Mouse (Mus musculus) neural tube, embryonic 15.5 days (tissue): ENCODE results near the gene Cfap46. TPM values are rescaled to one million over a fixed set of nuclear protein-coding genes. Genes with fewer than 3 reads are reported as not detected.

Experiments
- ATAC-seq: fragments of 200-750 bp; cut with Nextera tagmentation; 2 replicates; pipeline ENCODE4 v1.8.0; 2017; ENCODE audit warnings: mild to moderate bottlenecking, moderate TSS enrichment, moderate library complexity; ENCODE audit not compliant: low FRiP score
- H3K27ac ChIP-seq: fragments of 300-500 bp; sonication (generic); replicated peaks from 2 replicates; pipeline ENCODE4 v1.5.1; 2015; ENCODE audit warnings: mild to moderate bottlenecking, inconsistent platforms
- H3K27me3 ChIP-seq: fragments of 300-500 bp; sonication (generic); replicated peaks from 2 replicates; pipeline ENCODE4 v1.6.1; 2015; ENCODE audit warnings: inconsistent platforms
- H3K36me3 ChIP-seq: fragments of 300-500 bp; sonication (generic); 2 replicates; pipeline ENCODE4 v1.6.1; 2015; ENCODE audit warnings: inconsistent platforms
- H3K4me1 ChIP-seq: fragments of 300-500 bp; sonication (generic); 2 replicates; pipeline ENCODE4 v1.6.1; 2015; ENCODE audit warnings: inconsistent platforms
- H3K4me2 ChIP-seq: fragments of 300-500 bp; sonication (generic); 2 replicates; pipeline ENCODE4 v1.6.1; 2015; ENCODE audit warnings: inconsistent platforms, mild to moderate bottlenecking, moderate library complexity
- H3K4me3 ChIP-seq: fragments of 300-500 bp; sonication (generic); replicated peaks from 2 replicates; pipeline ENCODE4 v1.5.1; 2015; ENCODE audit warnings: mild to moderate bottlenecking, inconsistent platforms
- H3K9ac ChIP-seq: fragments of 300-500 bp; sonication (generic); replicated peaks from 2 replicates; pipeline ENCODE4 v1.6.1; 2015; ENCODE audit warnings: mild to moderate bottlenecking, inconsistent platforms
- H3K9me3 ChIP-seq: fragments of 300-500 bp; sonication (generic); replicated peaks from 2 replicates; pipeline ENCODE4 v1.6.1; 2016; ENCODE audit warnings: inconsistent platforms
- WGBS: fragments of 180-500 bp; shearing (Covaris S2); methylation state at CpG from one replicate; pipeline ENCODE4 v1.1.7; 2015; ENCODE audit warnings: mixed read lengths; 5-methylcytosine and 5-hydroxymethylcytosine counted together
- polyA plus RNA-seq: library from polyadenylated mRNA; unstranded; fragments of >200 nt; fragmentation: Nextera tagmentation; extraction: Ambion mirVana; gene quantifications from 2 replicates; pipeline ENCODE4 v1.2.1, GENCODE M21; 2015

The Cfap46 gene
- polyA plus RNA-seq, 1 experiment from 2014 or later: 3.2 TPM

DNA sequence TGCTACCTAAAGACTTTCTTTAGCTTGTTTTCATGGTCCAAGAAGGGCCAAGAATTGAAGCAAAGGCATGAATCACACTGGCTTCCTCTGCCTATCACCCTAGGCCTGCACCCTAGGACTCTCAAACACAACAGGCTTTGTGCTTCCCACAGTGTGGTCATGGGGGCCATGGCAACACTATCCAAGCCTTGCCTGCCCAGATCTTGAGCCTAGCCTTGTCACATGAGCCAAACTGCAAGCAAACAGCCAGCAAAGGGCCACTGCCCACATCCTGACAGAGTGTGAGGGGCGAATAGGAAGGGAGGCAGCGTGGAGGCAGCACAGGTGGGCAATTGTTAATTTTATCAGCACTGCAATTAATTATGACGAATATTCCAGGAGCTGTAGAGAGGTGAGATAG is 111.0 kb downstream of the Cfap46 start:
- Histone ChIP-seq H3K36me3 (no peaks in the 10 kb centered on the region), H3K9ac (no peak overlapping the region), H3K4me3 (no peak overlapping the region), H3K4me1 (no peaks in the 10 kb centered on the region), H3K4me2 (no peak overlapping the region), H3K27me3 (peaks cover 73% of the 10 kb centered on the region), H3K9me3 (no peaks in the 10 kb centered on the region), H3K27ac (no peak overlapping the region)
- 85% methylated on average over 3 of the region's 3 CpGs for WGBS
- ATAC-seq: no peak

DNA sequence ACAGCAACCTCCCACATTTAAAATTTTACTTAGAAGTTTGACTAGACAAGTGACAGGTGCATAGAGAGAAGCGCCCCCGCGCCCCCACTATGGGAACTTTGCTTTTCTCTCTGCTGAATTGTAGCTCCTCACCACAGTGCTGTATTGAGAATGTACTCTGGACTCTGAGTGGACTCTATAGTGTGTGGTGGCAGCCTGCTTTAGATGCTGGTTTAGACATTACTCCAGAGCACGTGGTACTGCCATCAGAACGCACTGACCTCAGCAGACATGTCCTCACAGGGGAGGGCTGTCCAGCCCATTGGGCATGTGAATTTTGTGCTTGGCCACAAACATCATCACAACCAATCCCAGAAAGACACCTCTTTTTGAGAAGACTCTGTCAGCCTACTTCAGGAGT is 112.8 kb downstream of the Cfap46 start:
- no peak overlapping the region for H3K4me2 ChIP-seq
- no peak for ATAC-seq

GRCm38 (mm10) chr7:139566533-139566932 is 117.1 kb downstream of the Cfap46 start:
- H3K27me3 ChIP-seq: peaks cover 28% of the 10 kb centered on the region
- no peak overlapping the region for H3K9ac ChIP-seq
- 51% methylated on average over 8 of the region's 8 CpGs for WGBS
- ATAC-seq: no peak
- H3K9me3 ChIP-seq: no peaks in the 10 kb centered on the region
- no peak overlapping the region for H3K4me3 ChIP-seq
- no peak overlapping the region for H3K27ac ChIP-seq
- H3K4me1 ChIP-seq: no peaks in the 10 kb centered on the region
- H3K4me2 ChIP-seq: no peak overlapping the region
- no peaks in the 10 kb centered on the region for H3K36me3 ChIP-seq

More for the DNA sequence above, 112.8 kb downstream of the Cfap46 start:
- WGBS: 96% methylated on average over 5 of the region's 5 CpGs
- no peaks in the 10 kb centered on the region for H3K4me1 ChIP-seq
- no peak overlapping the region for H3K27ac ChIP-seq
- H3K9me3 ChIP-seq: no peaks in the 10 kb centered on the region
- no peak overlapping the region for H3K9ac ChIP-seq
- H3K27me3 ChIP-seq: peaks cover 55% of the 10 kb centered on the region
- no peak overlapping the region for H3K4me3 ChIP-seq
- H3K36me3 ChIP-seq: no peaks in the 10 kb centered on the region

- Histone ChIP-seq H3K4me1 (no peaks in the 10 kb centered on the region), H3K27me3 (peaks cover 28% of the 10 kb centered on the region), H3K9ac (no peak overlapping the region), H3K36me3 (no peaks in the 10 kb centered on the region), H3K27ac (no peak overlapping the region), H3K4me2 (no peak overlapping the region), H3K4me3 (no peak overlapping the region), H3K9me3 (no peaks in the 10 kb centered on the region)
- no peak for ATAC-seq
- WGBS: 77% methylated on average over 6 of the region's 6 CpGs
Observed at GRCm38 (mm10) chr7:139565998-139566397, 117.6 kb downstream of the Cfap46 start.

DNA sequence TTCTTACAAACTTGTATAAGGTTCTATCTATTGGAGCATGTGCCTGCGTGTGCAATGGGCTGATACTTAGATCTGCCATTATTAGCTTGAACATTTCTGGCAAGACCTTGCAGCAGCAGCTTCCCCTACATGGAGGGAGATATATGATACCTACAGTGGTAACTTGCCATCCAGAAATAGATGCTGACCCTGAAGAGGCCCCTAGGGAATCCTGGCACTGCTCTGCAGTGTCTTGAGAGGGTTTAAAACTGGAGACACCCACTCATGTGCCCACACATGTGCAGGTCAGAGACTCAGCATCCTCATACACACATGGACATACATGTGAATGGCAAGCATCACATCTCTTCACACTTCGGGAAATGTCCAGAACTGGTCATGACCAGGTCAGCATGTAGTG is 119.5 kb downstream of the Cfap46 start:
- H3K27me3 ChIP-seq: peaks cover 34% of the 10 kb centered on the region
- no peak overlapping the region for H3K4me3 ChIP-seq
- no peaks in the 10 kb centered on the region for H3K4me1 ChIP-seq
- H3K27ac ChIP-seq: no peak overlapping the region
- no peak overlapping the region for H3K4me2 ChIP-seq
- no peaks in the 10 kb centered on the region for H3K9me3 ChIP-seq
- WGBS: 96% methylated on average over 2 of the region's 2 CpGs
- H3K9ac ChIP-seq: no peak overlapping the region
- ATAC-seq: no peak
- H3K36me3 ChIP-seq: no peaks in the 10 kb centered on the region

DNA sequence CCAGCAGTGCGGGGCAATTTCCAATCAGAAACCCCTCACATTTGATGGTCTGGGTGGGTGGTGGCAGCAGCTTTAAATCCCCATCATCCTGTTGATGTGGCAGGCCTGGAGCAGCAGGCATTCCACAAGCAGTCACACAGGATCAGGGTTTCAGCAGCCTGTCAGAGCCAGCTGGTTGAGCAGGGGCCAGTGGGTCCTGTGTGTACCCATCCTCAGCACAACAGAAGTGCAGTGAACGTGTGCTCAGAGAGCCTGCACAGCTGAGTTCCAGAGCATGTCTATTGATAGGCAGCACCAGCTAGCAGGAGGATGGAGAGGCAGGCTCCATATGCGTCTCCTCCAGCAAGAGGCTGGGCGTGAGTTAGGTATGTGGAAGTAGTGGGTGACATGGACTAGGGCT is 120.2 kb downstream of the Cfap46 start:
- H3K27me3 ChIP-seq: peaks cover 38% of the 10 kb centered on the region
- no peak overlapping the region for H3K4me3 ChIP-seq
- no peak overlapping the region for H3K9ac ChIP-seq
- H3K4me1 ChIP-seq: no peaks in the 10 kb centered on the region
- no peak for ATAC-seq
- H3K36me3 ChIP-seq: no peaks in the 10 kb centered on the region
- H3K4me2 ChIP-seq: no peak overlapping the region
- H3K9me3 ChIP-seq: no peaks in the 10 kb centered on the region
- WGBS: 80% methylated on average over 4 of the region's 4 CpGs
- no peak overlapping the region for H3K27ac ChIP-seq

GRCm38 (mm10) chr7:139559659-139560058 is 124.0 kb downstream of the Cfap46 start:
- H3K4me3 ChIP-seq: no peak overlapping the region
- 0 out of 2 replicates have a peak, but pooled peaks cover 6% of the 10 kb centered on the region for H3K4me1 ChIP-seq
- no peak overlapping the region for H3K4me2 ChIP-seq
- H3K9me3 ChIP-seq: no peaks in the 10 kb centered on the region
- no peak for ATAC-seq
- no peak overlapping the region for H3K9ac ChIP-seq
- no peaks in the 10 kb centered on the region for H3K36me3 ChIP-seq
- H3K27ac ChIP-seq: no peak overlapping the region
- 95% methylated on average over 10 of the region's 10 CpGs for WGBS
- H3K27me3 ChIP-seq: peaks cover 55% of the 10 kb centered on the region

GRCm38 (mm10) chr7:139556746-139557526 is 126.7 kb downstream of the Cfap46 start:
- no peak overlapping the region for H3K27ac ChIP-seq
- H3K4me2 ChIP-seq: no peak overlapping the region
- H3K27me3 ChIP-seq: peaks cover 66% of the 10 kb centered on the region
- H3K9me3 ChIP-seq: no peaks in the 10 kb centered on the region
- 31% methylated on average over 10 of the region's 10 CpGs for WGBS
- 0 out of 2 replicates have a peak, but pooled peaks cover 6% of the 10 kb centered on the region for H3K4me1 ChIP-seq
- H3K36me3 ChIP-seq: no peaks in the 10 kb centered on the region
- H3K4me3 ChIP-seq: no peak overlapping the region
- ATAC-seq: no peak
- no peak overlapping the region for H3K9ac ChIP-seq

DNA sequence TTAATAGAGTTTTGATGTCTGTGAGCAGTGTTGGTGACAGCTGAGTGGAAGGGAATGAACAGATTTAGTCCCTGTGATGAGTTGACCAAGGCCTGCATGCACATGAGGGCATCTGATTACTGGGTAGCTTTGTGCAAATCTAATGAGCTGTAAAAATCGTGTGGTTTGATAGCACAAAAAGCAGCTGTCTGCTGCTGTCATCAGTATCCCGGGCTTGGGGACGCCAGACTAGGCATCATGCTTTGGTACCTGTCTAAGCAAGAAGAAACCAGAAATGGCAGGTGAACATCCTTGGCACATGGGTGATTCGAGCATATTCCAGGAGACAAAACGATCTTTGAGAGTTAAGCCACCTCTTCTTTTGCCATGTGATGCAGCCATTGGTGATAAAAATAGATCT is 127.3 kb downstream of the Cfap46 start:
- ATAC-seq: no peak
- Histone ChIP-seq H3K9ac (no peak overlapping the region), H3K4me1 (0 out of 2 replicates have a peak, but pooled peaks cover 6% of the 10 kb centered on the region), H3K9me3 (no peaks in the 10 kb centered on the region), H3K36me3 (no peaks in the 10 kb centered on the region), H3K4me3 (no peak overlapping the region), H3K27ac (no peak overlapping the region), H3K4me2 (no peak overlapping the region), H3K27me3 (peaks cover 71% of the 10 kb centered on the region)
- WGBS: 34% methylated on average over 5 of the region's 5 CpGs

DNA sequence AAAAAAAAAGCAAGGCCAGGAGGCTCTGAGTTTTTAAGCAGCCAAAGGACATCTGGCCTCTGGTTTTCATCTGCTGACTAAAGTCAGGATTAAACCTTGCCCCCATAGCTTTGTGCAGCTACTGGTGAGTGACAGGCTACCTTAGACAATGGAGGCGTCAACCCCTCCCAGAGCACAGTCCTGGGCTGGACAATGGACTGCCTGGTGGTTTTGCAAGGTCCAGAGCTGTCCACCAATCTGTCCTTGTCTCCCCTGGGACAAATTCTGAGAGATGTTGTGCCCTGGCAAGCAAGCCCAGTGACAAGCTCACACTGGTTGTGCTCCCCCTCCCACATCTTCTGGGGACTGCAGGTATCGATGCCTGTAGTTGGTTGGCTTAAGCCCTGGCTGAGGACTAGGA is 132.1 kb downstream of the Cfap46 start:
- Histone ChIP-seq H3K36me3 (no peaks in the 10 kb centered on the region), H3K4me3 (no peak overlapping the region), H3K9ac (no peak overlapping the region), H3K4me1 (0 out of 2 replicates have a peak, but pooled peaks cover under 1% of the 10 kb centered on the region), H3K9me3 (no peaks in the 10 kb centered on the region), H3K27ac (no peak overlapping the region), H3K4me2 (no peak overlapping the region), H3K27me3 (peaks cover 79% of the 10 kb centered on the region)
- WGBS: 74% methylated on average over 2 of the region's 2 CpGs
- no peak for ATAC-seq
